Mouse (Mus musculus) left cerebral cortex, postnatal 4 days (tissue): ENCODE data around the gene Chd1l. TPM values are rescaled to one million over a fixed set of nuclear protein-coding genes. Genes with fewer than 3 reads are reported as not detected.

Source experiments
- DNase-seq: peaks from one replicate; pipeline ENCODE4 v3.0.0-alpha.2; 2022
- intact Hi-C: fragments of 180-260 bp; cut with DNase I; formaldehyde crosslinking; loops from one replicate; pipeline ENCODE4 v1.15.1; 2025
- total RNA-seq, 2 experiments: library from RNA; stranded (reverse); gene quantifications; 2 replicates each; pipeline ENCODE4 v1.2.3; 2021

Chd1l gene
- total RNA-seq, 2 experiments from 2014 or later = 6.6 to 8.3 TPM

DNA sequence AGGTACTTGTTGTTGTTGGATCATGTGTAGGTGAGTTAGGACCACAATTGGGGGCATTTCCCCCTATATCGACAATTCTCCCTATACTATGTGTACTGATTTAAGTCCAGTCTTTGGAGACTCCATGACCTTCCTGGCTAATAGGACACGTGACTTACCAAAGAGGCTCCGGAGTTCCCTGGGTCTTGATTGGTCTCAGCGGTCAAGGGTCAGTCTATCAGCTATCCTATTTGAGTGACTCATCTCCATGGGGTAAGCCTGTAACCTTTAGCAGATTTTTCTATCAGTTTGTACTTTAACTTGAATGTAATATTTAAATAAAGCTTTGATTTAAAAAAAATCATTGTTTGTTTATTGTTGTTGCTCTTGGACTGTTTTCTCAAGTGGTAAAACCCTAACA is 10.7 kb upstream of the Chd1l start:
- intact Hi-C loops = no loop called here
- DNase-seq = no peak

DNA sequence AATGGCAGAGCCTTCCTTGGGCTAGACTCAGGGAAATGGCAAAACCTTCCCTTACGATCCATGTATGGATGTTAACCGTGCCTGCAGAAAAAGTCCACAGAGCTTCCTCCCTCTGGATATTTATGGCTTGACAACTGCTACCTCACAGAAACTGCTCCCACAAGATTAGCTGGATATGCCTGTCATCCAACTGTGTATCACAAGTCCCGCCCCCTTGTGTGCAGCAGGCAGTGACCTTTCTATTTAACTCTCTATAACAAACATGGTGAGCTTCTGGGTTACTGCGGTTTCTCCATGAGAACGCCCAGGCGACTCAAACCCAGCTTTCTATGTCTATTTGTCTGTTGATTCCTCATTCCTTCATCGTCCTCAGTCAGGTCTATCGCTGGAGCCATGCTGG is 7.9 kb upstream of the Chd1l start:
- DNase-seq = no peak
- intact Hi-C loops = no loop called here

DNA sequence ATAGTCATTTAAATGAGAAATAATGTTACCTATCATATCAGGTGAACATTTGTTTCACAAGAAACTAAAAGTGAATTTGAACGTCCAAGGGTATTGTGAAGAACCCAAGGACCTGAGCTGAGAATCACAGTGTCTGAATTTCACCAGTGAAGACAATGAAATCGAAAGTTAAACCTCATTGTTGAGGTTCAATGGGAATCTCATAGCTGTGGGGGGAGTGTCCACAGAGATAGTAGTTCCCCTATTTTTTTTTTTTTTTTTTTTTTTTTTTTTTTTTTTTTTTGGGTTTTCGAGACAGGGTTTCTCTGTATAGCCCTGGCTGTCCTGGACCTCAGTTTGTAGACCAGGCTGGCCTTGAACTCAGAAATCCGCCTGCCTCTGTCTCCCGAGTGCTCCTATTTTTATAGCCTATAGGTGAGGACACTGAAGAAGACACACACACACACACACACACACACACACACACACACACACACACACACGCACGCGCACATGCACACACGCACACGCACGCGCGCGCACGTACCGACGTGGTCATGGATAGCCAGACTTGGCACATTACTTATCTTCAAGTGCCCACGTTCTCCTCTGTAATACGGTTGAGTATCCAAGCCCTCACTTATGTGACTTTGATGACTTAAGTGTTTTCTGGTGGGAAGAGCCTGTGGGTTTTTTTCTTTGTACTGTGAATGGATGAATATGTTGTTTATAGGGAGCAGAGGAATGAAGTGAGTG is 7.3 kb upstream of the Chd1l start:
- no peak for DNase-seq
- intact Hi-C loops = no loop called here

DNA sequence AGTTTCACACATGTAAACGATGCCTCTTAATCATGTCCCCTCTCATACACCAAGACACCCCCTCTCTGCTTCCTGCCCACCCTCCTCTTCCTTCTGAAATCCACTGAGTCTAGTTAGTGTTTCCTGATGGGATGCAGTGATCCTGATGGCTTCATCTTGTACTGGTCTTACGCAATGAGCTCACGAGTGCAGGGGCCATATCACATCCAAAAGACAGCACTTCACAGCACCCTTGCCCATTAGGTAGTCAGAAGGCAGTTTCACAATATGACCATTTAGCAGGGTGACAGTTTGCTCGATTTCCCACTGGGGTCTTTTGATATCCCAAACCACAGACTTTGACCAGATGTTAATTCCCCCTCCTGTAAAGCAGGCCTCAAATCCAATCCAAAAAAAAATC is 5.9 kb upstream of the Chd1l start:
- intact Hi-C loops = no loop called here

DNA sequence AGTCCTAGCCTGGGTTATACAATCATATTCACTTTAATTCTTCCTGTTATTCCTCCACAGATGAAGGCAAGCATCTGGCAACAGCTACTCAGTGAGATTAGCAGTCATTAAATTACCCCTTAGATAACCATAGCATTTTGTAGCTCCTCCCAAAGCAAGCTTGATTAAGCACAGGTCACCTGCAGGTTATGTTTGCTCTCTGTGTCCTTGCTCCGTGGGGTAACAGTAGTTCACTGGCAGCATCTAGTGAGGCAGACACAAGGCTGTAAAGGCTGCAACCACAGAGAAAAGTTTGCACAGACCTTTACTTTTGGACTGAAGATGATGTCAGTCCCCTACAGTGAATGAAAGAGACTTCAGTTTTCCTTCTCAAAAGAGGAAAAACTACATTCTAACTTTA is 5.2 kb upstream of the Chd1l start:
- DNase-seq = no peak

More for the DNA sequence above, 5.9 kb upstream of the Chd1l start:
- DNase-seq = no peak

DNA sequence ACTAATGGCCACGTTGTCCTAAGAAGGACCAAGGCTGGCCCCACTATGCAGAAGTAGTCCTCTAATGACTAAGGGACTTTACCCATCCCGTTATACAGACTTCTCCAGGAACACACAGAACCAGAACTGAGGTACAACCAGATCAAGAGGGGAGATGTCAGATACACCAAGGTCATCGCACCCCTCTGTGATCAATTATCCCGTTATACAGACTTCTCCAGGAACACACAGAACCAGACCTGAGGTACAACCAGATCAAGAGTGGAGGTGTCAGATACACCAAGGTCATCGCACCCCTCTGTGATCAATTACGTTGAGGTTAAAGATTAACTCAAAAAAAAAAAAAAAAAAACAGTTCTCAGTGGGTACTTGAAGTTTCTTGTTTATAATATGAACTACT is 1.0 kb upstream of the Chd1l start:
- intact Hi-C loops = no loop called here
- no peak for DNase-seq

More for the DNA sequence above, 5.2 kb upstream of the Chd1l start:
- intact Hi-C loops = no loop called here

DNA sequence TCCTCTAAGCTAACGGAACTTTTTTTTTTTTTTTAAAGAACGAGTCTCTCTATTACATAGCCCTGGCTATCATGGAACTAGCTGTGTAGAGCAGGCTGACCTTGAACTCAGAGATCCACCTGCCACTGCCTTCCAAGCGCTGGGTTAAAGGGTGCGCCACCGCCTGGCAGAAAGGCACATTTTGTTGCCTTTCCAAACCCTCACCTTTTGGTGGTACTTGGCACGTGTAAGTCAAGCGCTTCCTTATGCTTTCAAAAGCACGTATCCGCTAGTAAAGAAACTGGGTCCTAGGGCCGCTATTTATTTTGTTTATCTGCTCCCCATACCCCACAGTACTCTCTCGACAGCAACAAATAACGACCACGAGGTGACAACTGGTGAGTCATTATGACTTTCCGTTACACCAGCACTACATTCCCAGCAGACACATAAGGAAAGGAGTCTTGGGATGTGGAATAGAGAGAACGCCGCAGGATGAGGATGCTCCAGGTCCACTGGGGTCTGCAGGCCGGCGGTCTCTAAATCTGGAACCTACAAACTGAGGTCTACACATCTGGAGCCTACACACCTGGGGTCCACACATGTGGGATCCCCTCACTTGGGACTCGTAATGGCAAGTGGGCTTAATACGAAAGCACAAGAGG is 680 bp downstream of the Chd1l start:
- DNase-seq = peak; percentile 19
- intact Hi-C loops = loop anchor here (5.0 kb wide), 1 partner anchor 48 kb away; the partner anchor contains the start of gene Prkab2

DNA sequence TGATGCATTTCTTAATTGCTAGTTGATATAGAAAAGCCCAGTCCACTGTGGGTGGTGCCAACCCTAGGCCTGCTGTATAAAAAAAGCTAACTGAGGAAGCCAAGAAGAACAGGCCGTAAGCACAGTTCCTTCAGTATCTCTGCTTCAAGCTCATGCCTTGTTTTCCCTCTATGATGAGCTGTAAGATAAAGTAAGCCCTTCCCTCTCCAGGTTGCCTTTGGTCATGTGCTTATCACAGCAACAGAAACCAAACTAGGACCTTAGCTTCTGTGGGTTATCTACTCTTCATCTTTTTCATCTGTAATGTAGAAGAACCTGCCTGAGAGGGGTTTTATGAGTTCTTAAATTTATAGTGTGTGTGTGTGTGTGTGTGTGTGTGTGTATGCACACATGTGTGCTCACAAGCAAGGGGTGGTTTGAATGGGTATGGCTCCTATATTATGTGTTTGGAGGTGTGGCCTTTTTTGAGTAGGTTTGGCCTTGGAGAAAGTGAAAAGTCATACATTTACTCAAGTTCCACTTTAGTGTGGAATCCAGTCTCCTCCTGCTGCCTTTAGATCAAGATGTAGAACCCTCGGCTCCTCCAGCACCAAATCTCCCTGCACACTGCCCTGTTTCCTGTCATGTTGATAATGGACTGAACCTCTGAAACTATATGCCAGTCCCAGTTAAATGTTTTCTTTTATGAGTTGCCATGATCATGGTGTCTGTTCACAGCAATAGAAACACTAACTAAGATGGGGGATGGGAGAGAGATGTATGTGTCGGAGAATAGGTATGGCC is 9.8 kb downstream of the Chd1l start:
- intact Hi-C loops = no loop called here
- no peak for DNase-seq

DNA sequence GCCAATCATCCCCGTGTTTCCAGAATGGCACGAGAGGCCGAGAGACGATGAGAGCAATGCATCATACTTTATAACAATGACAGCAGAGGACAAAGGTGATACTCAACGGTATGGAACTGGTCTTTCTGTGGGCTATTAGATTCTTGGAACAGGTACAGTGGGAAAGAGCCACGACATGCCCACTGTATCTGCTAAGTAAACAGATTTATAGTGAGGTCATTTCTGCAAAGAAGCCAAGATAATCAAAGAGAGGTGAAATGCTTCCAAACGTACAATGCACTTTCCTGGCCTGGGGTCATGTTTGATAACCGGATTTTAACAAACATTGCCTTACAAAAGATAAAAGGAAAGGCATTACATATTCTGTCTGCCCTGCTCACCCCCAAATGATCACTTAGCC is 13.2 kb downstream of the Chd1l start:
- DNase-seq = no peak
- intact Hi-C loops = no loop called here

DNA sequence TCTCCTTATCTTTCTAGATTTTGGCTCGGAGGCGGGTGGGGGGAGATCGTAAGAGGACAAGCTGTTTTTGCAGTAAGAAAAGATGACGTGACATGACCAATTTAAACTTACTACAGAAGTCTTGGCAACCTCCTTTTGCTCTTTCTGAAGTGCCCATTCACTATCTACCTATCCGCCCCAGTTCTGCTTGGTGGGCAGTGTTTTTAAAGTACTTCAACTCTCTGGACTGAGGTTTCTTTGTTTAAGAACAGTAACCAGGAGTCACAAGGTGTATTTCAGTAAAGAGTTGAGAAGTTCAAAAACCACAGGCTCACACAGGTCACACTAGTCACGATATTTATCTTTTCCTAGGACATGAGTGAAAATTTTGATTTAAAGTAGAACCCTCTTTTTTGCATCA is 14.9 kb downstream of the Chd1l start:
- intact Hi-C loops = no loop called here
- DNase-seq = no peak

DNA sequence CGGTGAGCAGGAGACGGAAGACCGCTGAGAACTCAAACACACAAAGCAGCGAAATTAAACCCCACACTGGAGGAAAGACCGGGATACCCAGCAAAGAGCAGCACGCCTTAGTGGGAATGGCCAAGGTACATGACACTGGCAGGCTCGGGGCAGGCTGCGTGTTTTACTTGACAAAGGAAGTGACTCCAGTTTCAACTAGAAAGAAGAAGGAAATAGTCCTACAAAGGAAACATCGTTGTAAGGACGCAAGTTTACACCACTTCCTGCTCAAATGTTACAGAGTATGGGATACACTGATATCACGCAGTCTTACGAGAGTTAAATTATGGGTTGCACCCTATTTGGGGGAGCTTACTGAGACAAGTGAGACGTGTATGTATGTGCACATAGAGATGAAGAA is 15.9 kb downstream of the Chd1l start:
- DNase-seq = no peak
- intact Hi-C loops = no loop called here

DNA sequence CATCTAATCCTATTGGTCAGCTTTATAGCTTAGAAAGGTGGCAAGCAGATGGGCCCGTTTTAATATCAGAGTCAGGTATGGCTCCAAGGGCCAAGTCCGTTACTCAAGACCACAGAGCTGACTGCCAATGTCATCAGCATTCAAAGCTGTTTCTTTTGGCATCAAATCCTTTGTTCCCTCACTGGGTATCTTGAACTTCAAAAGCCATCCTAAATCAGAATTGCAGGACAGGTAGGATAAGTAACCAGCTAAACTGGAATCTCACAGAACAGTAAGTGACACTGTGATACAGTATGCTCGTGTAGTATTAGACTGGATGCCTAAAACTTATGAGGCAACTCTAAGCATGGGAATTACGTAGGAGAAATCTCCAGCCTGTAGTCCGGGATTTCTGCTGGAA is 16.9 kb downstream of the Chd1l start:
- DNase-seq = no peak
- intact Hi-C loops = no loop called here

DNA sequence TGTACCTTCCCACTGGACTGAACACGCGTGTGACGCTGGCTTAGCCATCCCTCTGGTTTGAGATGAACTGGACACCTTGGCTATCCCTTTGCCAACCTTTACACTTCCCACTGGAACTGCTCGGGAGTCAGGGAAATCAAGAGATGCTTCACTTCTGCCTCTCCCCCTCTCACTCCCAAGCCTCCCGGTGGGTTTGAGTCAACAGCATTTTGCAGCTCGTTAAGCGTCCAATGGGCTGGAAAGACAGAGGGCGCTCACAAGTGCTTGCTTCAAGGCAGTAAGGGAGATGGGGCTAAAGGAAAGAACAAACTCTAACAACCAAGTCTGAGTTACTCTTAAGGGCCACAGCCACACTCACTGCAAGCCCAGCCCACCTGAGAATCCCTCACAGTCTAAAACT is 19.3 kb downstream of the Chd1l start:
- intact Hi-C loops = no loop called here
- DNase-seq = no peak

DNA sequence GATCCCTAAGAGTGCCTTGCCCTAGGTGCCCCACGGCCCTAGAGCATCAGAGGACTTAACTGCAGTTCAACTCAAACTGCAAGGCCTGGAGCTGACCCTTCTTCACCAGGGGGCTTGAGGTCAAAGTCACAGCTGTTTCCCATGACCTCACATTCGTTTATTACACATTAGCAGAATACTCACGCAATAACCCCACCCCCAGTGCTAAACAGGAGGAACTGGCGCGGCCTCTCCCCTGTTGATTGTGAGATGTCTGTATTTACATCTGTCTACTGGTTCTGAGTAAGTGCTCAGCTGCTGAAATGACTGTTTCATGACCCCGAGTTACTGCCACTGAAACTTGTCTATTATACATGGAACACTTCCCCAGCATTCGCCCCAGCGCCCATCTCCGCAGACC is 22.3 kb downstream of the Chd1l start:
- intact Hi-C loops = loop anchor here (5.0 to 10.0 kb wide), 3 partner anchors 233 to 650 kb away; no protein-coding TSS in a partner anchor

DNA sequence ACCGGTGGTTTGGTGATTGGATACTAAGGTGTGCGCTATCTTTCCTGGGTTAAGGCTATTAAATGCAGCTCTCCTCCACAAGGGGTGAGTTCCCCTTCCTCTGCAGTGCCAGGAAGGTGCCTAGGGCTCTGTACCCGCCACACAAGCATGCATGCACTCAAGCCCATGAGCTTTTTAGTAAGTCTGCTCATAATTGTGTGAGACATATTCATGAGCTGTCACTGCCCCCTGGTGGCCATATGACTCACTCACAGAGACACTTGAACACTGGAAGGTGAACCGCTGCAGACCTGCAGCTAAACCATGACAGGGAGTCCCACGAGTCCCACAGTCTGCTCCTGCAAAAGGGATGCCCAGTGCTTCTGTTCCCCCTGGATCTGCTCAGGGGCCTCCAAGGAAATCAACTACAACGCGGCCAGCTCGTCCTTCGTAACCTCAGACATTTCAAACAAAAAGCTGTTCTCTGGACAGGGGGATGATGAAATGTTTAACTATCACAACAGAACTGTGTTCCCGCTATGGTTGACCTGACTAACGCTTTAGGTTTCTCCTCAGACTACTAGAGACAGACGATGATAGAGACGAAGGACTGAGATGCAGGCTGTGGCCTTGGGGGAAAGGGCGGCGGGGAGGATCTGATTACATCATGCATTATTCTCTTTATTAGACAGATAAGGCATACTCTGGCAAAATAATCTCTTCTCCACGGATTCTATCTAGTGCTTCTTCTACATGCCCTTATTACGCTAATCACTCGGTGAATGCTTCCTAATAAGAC is 24.4 kb downstream of the Chd1l start:
- DNase-seq = peak; percentile 88
- intact Hi-C loops = loop anchor here (5.0 to 10.0 kb wide), 3 partner anchors 231 to 648 kb away; no protein-coding TSS in a partner anchor

More for the DNA sequence above, 22.3 kb downstream of the Chd1l start:
- no peak for DNase-seq

DNA sequence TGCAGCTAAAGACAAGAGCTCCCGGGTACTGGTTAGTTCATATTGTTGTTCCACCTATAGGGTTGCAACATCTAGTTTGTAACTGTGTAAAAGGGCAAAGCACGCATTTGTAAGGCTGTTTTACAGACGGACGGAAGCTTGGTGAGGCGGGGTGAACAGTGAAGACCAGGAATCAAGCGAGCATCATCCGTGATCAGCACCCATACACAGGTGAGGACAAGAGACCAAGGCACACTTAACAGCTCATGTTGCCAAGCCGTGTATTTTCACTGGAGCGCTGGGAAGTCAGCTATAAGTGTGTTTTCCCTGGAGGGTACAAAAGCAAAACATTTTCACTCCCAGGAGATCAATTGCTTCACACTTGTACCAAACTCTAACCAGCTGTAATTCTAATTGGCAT is 36.2 kb downstream of the Chd1l start:
- no peak for DNase-seq

DNA sequence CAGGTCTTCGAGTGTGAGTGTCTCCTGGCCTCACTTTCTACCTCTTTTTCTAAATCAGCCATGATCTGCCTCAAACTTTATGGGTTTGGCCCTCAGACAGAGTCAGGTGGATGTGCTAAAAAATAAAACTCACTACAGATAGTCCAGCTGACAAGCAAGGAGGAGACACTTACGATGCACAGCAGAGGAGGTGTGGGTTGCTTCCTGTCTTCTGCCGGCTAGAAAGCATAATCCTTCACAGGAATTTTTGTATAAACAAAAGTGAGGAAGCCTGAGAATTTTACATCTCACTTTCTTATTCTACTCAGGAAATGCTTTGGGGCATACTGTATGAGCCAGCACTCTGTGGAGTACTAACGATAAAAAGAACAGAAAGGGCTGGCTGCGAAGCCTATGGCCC is 45.4 kb downstream of the Chd1l start:
- DNase-seq = no peak
- intact Hi-C loops = no loop called here

More for the DNA sequence above, 36.2 kb downstream of the Chd1l start:
- intact Hi-C loops = no loop called here

DNA sequence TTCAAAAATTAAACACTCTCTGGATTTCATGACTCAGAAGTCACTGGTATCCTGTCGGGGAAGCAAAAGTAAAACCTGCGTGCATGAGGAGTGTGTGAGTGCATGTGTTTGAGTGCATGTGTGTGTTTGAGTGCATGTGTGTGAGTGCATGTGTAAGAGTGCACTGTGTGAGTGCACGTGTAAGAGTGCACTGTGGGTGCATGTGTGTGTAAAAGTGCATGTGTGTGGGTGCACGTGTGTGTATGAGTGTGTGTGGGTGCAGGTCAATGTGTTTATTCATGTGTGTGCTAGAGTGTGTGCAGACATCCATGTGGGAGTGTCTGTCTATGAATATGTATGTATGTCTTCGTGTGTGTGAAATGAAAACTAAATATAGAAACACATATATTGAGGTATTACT is 51.4 kb downstream of the Chd1l start:
- intact Hi-C loops = no loop called here
- DNase-seq = no peak

DNA sequence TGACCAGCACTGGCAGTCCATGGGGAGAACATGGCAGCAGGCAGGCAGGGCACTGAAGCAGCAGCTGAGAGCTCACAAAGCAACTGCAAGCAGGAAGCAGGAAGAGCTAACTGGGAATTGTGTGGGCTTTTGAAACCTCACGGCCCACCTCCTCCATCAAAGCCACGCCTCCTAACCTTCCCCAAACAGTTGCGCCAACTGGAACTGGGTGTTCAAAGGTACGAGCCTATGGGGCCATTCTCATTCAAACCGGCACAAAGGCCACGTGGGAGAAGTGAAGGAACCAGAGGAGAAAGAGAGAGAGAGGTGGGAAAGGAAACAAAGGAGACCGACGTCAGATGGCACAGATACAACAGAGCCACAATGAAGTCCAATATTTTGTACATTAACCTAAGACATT is 63.8 kb downstream of the Chd1l start:
- intact Hi-C loops = no loop called here

DNA sequence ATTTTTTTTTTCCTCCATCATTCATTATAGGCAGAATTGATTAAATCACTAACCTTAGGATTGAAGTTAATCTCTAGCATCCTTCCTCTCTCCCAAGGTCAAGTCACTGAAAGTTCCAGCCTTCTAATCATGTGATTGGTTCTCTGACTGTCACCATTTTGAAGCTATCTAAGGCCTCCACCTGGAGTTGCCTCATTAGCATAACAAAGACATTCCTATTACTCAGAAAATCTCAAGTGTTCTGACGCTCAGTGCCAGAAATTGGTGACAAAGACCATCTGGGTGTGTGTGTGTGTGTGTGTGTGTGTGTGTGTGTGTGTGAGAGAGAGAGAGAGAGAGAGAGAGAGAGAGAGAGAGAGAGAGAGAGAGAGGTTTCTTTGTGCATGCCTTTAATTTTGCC is 69.8 kb downstream of the Chd1l start:
- no peak for DNase-seq
- intact Hi-C loops = no loop called here

More for the DNA sequence above, 63.8 kb downstream of the Chd1l start:
- DNase-seq = no peak

DNA sequence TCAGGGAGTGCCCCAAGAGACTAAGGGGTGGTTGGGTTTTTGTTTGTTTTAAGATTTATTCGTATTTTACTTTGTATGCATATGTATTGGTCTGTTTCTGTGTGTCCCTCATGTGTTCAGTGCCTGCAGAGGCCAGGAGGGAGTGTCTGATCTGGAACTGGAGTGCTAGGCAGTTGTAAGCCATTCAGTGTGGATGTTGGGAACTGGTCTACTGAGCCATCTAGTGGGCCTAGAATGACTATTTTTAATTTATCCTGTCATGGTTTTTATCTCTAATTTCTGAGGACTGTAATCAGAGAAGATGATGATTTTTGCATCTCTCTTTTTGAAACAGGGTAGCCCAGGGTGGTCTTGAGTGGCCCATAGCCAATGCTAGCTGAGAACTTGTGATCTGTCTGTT is 71.4 kb downstream of the Chd1l start:
- no peak for DNase-seq
- intact Hi-C loops = no loop called here
